Mouse (Mus musculus) stomach, postnatal 0 days (tissue): ENCODE data around the gene Ss18l2.

Experiments
- CTCF ChIP-seq: IDR thresholded peaks from 2 replicates; pipeline ENCODE4 v1.5.1; 2016; ENCODE audit warnings: antibody characterized with exemption, low read depth, mild to moderate bottlenecking, moderate library complexity
- EP300 ChIP-seq: optimal IDR thresholded peaks from 2 replicates; pipeline ENCODE3; 2016; ENCODE audit warnings: antibody characterized with exemption

GRCm38 (mm10) chr9:121757432-121757831, 47.3 kb downstream of the Ss18l2 start:
- TF ChIP-seq CTCF (no peak), EP300 (no peak)
